Mouse (Mus musculus): Measurements from ENCODE around the gene Trmt13.

GRCm38 (mm10) chr3:116562408-116563094 is 51.8 kb downstream of the Trmt13 start, which contains the start of gene Lrrc39:
- TF ChIP-seq POLR2A (IDR thresholded peaks at IDR 0.05; ENCODE audit: borderline replicate concordance, low read depth, low read length) (no peak), CTCF (IDR thresholded peaks at IDR 0.05; ENCODE audit: low read depth, low read length) (no peak)

Data from bone marrow macrophage, adult 2 months (primary cell).